Mouse (Mus musculus) adrenal gland, adult 18-20 months (tissue): ENCODE data around the gene Psmd2. TPM values are rescaled to one million over a fixed set of nuclear protein-coding genes. Genes with fewer than 3 reads are reported as not detected.
"Not testable (repeated sequence)": the region's sequence is repeated elsewhere in the genome, so short reads cannot be mapped to it uniquely, and the experiment has no call there.

ENCODE experiments used
- DNase-seq, 2 experiments: peaks; one replicate each; pipeline ENCODE4 v3.0.0; 2021 to 2022; ENCODE audit warnings: low spot score in 2 of 2
- total RNA-seq, 2 experiments: library from RNA; stranded (reverse); gene quantifications; 1 replicate in 1 of 2; 2 replicates in 1 of 2; pipeline ENCODE4 v1.2.3; 2021

The Psmd2 gene
- total RNA-seq, 2 experiments from 2014 or later = 265 to 268 TPM

GRCm38 (mm10) chr16:20651947-20652310, 477 bp downstream of the Psmd2 start:
- no peak for DNase-seq

DNA sequence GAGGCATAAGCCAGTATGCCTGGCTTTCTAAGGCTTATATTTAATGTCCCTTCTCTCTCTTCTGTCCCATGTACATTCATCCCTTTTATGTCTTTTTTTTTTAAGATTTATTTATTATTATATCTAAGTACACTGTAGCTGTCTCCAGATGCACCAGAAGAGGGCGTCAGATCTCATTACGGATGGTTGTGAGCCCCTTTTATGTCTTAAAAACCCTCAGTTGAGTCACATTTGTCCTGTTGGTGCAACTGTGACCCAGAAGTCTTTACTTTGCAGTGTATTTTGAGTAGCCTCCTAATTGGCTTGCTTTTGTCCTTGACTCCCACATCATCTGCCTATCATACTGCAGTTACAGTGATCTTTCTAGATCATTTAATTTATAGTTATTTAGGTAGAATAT, 1.9 kb downstream of the Psmd2 start:
- DNase-seq = no peak

DNA sequence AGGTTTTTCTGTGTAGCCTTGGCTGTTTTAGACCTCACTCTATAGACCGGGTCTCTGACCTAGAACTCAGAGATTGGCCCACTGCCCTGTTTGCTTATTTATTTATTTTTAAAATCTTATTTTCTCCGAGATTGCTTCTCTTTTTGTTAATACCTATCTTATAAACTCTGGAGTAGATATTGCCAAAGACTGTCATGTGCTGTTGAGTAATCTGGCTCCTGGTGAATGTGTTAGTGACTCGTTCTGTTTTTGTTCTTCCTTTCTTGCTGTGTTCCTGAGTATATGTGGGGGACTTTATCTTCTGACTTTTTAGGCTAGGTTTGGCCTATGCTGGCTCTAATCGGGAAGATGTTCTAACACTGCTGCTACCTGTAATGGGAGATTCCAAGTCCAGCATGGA, 6.2 kb downstream of the Psmd2 start:
- DNase-seq = no peak

GRCm38 (mm10) chr16:20668013-20668412, 16.6 kb downstream of the Psmd2 start, which contains the start of gene Eif4g1:
TSS of gene Eif4g1 (plus strand) at chr16:20668313.
- DNase-seq = not testable (repeated sequence)

DNA sequence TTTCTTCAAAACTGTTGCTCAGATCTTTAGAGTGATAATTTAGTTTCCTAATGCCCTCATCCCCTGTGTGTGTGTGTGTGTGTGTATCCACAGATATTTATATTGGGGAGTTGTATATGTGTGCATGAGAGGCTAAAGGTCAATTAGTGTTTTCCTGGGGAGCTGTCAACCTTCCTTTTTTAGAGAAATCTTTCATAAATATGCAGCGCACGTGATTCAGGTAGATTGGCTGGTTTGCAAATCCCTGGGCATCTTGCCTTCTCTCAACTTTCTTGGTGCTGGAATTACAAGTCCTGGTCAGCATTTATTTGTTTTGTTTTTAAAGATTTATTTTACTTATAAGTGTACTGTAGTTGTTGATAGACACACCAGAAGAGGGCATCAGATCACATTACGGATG, 18.8 kb downstream of the Psmd2 start:
- DNase-seq = no peak

GRCm38 (mm10) chr16:20671886-20672285, 20.4 kb downstream of the Psmd2 start:
- DNase-seq = no peak

DNA sequence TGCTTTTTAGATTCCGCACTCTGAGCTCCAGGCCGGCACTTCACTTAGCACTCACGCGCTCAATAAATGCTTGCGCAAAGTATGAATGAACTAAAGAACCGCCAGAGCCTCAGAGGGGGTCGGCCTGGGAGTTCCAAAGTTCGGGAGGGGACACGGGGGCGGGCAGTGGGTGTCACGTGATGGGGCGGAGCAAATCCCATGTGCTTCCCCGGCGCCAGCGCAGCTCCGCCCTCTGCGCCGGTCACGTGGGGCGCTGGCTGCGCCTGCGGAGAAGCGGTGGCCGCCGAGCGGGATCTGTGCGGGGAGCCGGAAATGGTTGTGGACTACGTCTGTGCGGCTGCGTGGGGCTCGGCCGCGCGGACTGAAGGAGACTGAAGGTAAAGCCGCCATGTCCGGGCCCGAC, 21.0 kb downstream of the Psmd2 start:
- DNase-seq = peak; percentile 96 to 97

GRCm38 (mm10) chr16:20672965-20673705, 21.7 kb downstream of the Psmd2 start:
- DNase-seq = peak; percentile 56 to 77

DNA sequence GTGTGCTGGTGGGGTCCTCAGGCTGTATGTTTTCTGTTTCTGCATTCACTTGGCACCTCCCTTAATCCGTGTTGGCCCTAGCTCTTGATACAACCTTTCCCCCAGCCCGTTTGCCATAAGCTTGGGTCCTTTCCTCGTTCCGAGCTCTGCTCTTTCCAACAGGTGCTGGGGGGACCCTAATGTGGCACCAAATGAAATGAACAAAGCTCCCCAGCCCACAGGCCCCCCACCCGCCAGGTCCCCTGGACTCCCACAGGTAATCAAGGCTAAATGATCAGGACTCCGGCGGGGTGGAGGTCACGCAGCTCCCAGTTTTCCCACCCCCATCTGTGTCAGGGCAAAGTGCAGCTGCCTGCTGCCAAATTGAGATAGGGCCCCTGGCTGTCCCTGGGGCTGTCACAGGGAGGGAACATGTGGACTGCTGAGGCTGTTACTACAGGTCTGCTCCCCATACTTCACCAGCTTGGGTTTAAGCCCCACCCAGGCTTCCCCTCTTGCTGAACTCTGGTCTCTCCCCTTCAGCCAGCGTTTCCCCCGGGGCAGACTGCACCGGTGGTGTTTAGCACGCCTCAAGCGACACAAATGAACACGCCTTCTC, 22.4 kb downstream of the Psmd2 start:
- peak in 1 of 2 experiments; percentile 30 for DNase-seq

DNA sequence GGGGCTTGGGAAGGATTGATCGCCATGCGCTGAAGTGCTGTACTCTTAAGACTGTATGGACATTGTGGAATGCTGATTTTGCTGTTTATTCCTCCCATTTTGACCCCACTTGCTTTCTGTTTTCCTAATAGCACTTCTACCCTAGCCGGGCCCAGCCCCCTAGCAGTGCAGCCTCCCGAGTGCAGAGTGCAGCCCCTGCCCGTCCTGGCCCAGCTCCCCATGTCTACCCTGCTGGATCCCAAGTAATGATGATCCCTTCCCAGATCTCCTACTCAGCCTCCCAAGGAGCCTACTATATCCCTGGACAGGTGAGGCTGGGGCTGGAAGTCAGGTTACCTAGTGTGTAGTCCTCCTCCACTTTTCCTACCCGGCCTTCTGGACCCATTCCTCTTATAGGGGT, 23.8 kb downstream of the Psmd2 start:
- no peak for DNase-seq

GRCm38 (mm10) chr16:20676702-20677101, 25.2 kb downstream of the Psmd2 start:
- no peak for DNase-seq

DNA sequence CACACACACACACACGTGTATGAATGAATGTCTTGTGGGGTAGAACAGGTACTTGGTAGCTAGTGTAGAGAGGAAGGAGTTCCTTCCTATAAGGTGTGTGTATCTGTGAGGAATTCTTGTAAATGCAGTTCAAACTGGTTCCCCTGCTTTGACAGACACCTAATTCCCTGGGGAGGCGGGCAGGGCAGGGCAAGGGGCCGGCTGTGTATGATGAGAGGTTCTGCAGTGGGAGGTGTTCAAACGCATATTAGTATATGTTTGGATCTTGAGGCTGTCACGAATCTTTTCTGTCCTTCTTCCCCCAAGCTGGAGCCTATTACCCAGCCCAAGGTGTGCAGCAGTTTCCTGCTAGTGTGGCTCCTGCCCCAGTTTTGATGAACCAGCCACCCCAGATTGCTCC, 25.9 kb downstream of the Psmd2 start:
- DNase-seq = no peak

DNA sequence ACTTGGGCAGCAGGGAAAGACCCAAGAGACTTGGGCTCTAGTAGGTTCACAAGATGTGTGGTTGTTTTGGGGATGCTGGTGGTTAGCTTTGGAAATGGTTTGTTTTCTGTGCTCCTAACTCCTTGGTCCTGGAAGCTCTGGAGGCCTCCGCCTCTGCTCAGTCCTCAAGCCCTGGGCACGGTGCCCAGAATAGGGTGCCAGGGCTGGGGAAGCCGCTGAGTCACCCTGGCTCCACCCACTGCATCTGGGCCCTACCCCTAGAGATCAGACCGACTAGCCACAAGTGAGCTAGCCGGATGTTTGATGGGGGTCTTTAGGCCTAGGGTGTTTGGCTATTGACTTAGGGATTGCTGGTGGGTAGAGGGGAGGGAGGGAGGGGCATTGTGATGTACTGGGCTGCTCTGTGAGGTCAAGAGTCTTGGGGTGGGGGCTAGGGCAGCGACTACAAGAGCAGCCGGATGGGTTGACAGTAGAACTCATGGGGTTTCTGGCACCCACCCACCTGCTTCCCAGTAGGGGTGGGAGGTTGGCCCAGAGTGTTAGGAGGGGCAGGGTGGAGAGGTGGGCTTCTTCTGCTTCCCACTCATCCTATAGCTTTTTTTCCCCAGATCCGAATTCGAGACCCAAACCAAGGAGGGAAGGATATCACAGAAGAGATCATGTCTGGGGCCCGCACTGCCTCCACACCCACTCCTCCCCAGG, 26.7 kb downstream of the Psmd2 start:
- DNase-seq = peak; percentile 84 to 90

DNA sequence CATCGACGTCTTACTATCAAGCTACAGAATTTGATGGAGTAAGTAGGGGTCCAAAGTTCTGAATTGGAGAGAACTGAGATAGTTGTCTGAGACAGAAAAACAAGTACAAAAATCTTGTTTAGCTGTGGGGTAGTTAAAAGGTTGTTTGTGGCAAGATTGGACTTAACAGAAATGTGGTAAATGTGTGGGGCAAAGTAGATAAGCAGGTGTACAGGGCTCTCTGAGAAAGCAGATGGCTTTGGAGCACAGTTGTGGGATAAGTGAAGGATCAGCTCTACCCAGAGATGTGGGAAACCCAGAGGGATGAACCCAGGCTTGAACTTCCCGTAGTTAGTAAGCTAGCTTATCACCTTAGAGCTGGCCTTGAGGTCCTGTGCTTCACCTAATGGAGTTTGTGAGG, 39.3 kb downstream of the Psmd2 start:
- no peak for DNase-seq

DNA sequence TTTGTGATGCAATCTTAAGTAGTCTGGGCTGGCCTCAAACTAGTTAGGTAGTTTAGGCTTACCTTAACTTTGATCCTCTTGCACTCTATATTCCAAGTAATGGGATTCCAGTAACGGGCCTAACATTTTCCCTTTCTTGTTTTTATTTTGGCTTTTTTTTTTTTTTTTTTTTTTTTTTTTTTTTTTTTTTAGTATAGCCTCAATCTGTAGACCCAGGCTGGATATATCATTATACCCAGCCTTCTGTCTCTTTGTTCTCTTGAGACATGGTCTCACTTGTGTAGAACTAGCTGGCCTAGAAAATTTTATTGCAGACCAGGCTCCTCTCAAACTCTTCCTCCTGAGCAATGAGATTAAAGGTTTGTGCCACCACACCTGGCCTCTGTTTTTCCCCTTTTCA, 40.2 kb downstream of the Psmd2 start:
- DNase-seq = no peak

- no peak for DNase-seq
Observed at GRCm38 (mm10) chr16:20692241-20692965, 41.0 kb downstream of the Psmd2 start.

- peak; percentile 86 for DNase-seq
Observed at GRCm38 (mm10) chr16:20693111-20693701, 41.8 kb downstream of the Psmd2 start, which contains the start of gene Fam131a. TSS of gene Fam131a (plus strand) at chr16:20693241.

- DNase-seq = no peak
Observed at GRCm38 (mm10) chr16:20694781-20695180, 43.3 kb downstream of the Psmd2 start.

- peak; percentile 81 to 86 for DNase-seq
Observed at GRCm38 (mm10) chr16:20695622-20696323, 44.3 kb downstream of the Psmd2 start.

DNA sequence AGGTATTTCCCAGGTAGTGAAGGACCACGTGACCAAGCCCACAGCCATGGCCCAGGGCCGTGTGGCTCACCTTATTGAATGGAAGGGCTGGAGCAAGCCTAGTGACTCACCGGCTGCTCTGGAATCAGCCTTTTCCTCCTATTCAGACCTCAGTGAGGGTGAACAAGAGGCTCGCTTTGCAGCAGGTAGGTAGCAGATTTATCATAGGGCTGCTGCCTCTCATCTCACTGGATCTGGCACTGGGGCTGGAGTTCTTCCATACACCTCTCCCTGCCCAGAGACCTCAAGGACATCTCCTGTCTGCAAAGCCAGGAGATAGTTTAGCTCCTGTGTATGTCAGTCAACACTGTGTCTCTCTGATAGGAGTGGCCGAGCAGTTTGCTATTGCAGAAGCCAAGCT, 47.8 kb downstream of the Psmd2 start:
- no peak for DNase-seq
